Mouse (Mus musculus): ENCODE measurements at regions not wholly inside any gene's neighbourhood (a gene's known extent, or its start where the extent isn't known, plus 50 kb on each side); places are given as distances from the start of the nearest gene placed in this dataset.
"Not testable (repeated sequence)": the region's sequence is repeated elsewhere in the genome, so short reads cannot be mapped to it uniquely, and the experiment has no call there.

- DNase-seq (ENCODE audit: low spot score) = no peak
Measured at GRCm38 (mm10) chr1:12571755-12572358, 1158.0 kb downstream of the A830018L16Rik start.

GRCm38 (mm10) chr1:12572770-12573169, 1158.9 kb downstream of the A830018L16Rik start:
- no peak for DNase-seq (ENCODE audit: low spot score)

- no peak for DNase-seq (ENCODE audit: low spot score)
Measured at GRCm38 (mm10) chr1:12574274-12574673, 1160.4 kb downstream of the A830018L16Rik start.

- DNase-seq (ENCODE audit: low spot score) = no peak
Measured at GRCm38 (mm10) chr1:12577027-12577703, 1163.3 kb downstream of the A830018L16Rik start.

GRCm38 (mm10) chr1:12577978-12578377, 1164.1 kb downstream of the A830018L16Rik start:
- no peak for DNase-seq (ENCODE audit: low spot score)

GRCm38 (mm10) chr1:12583012-12583411, 1169.1 kb downstream of the A830018L16Rik start:
- DNase-seq (ENCODE audit: low spot score) = no peak

- not testable (repeated sequence) for DNase-seq (ENCODE audit: low spot score)
Measured at GRCm38 (mm10) chr1:12586981-12587380, 1173.1 kb downstream of the A830018L16Rik start.

- DNase-seq (ENCODE audit: low spot score) = no peak
Measured at GRCm38 (mm10) chr1:12612102-12612501, 1198.2 kb downstream of the A830018L16Rik start.

GRCm38 (mm10) chr1:12615303-12615702, 1201.4 kb downstream of the A830018L16Rik start:
- DNase-seq (ENCODE audit: low spot score) = no peak

GRCm38 (mm10) chr1:12615733-12616481, 1202.0 kb downstream of the A830018L16Rik start:
- no peak for DNase-seq (ENCODE audit: low spot score)

- no peak for DNase-seq (ENCODE audit: low spot score)
Measured at GRCm38 (mm10) chr1:12619981-12620380, 1206.1 kb downstream of the A830018L16Rik start.

GRCm38 (mm10) chr1:12620825-12621224, 1206.9 kb downstream of the A830018L16Rik start:
- no peak for DNase-seq (ENCODE audit: low spot score)

- DNase-seq (ENCODE audit: low spot score) = no peak
Measured at GRCm38 (mm10) chr1:12623158-12623557, 1209.3 kb downstream of the A830018L16Rik start.

GRCm38 (mm10) chr1:12633049-12633448, 1219.1 kb downstream of the A830018L16Rik start:
- no peak for DNase-seq (ENCODE audit: low spot score)

- DNase-seq (ENCODE audit: low spot score) = no peak
Measured at GRCm38 (mm10) chr1:12636326-12637147, 1222.6 kb downstream of the A830018L16Rik start.

GRCm38 (mm10) chr1:12640983-12641382, 1227.1 kb downstream of the A830018L16Rik start:
- DNase-seq (ENCODE audit: low spot score) = no peak
